Comparison of ENCODE assay signal across 21 mouse cellular contexts in genomic region chr2:91080784-91081513, GRCm38 (mm10). TPM values are rescaled to one million over a fixed set of nuclear protein-coding genes. Genes with fewer than 3 reads are reported as not detected.
A peak's percentile ranks its signal among the peaks of the same experiment; 100 is the strongest.
DNase-seq lines count a peak whose midpoint lies in the region; ATAC-seq lines count a peak whose summit lies in the region.
"Had no signal": no experiment of that assay in that cellular context is flagged by ENCODE, and none has a peak within 500 bp of the region (broad histone marks: within the 10 kb centered on the region; RNA-seq: fewer than 3 reads in every experiment).

No protein-coding gene starts in this region.

- no peak for ATAC-seq in liver, embryonic 15.5 days (ENCODE audit: insufficient read depth)
- no peak for ATAC-seq in liver, embryonic 12.5 days
- peak; percentile 74 for ATAC-seq in activated CD4-positive, CD25-positive, alpha-beta regulatory T cell, adult 4 months
- no peak for ATAC-seq in intestine, embryonic 15.5 days
- ATAC-seq in forebrain, embryonic 15.5 days (replicated peaks) = no peak
- ATAC-seq: forebrain, embryonic 13.5 days; midbrain, embryonic 15.5 days; Patski had no signal

- H3K27ac ChIP-seq in liver, embryonic 15.5 days (replicated peaks) = peak overlapping the region; percentile 16; the same call in 1 of the 2 replicates
- no peak overlapping the region for H3K27ac ChIP-seq in liver, embryonic 12.5 days
- peak overlapping the region; percentile 100 for H3K27ac ChIP-seq in macrophage
- H3K27ac ChIP-seq in intestine, embryonic 15.5 days = no peak overlapping the region
- no peak overlapping the region for H3K27ac ChIP-seq in forebrain, embryonic 15.5 days (replicated peaks)
- H3K27ac ChIP-seq: embryonic facial prominence, embryonic 13.5 days; forebrain, embryonic 13.5 days; kidney, postnatal 0 days; lung, embryonic 15.5 days; midbrain, embryonic 15.5 days; neural tube, embryonic 13.5 days had no signal

- DNase-seq in A20 (ENCODE audit: low read depth, low spot score) = peak; percentile 29
- no peak for DNase-seq in yolk sac, embryonic 10.5 days (ENCODE audit: low spot score)
- DNase-seq: adrenal gland, adult 8-10 months; cerebellum, postnatal 36 days; heart, postnatal 36 days had no signal

- peaks cover 13% of the 10 kb centered on the region; the same call in 1 of the 2 replicates for H3K27me3 ChIP-seq in liver, embryonic 15.5 days
- no peaks in the 10 kb centered on the region for H3K27me3 ChIP-seq in liver, embryonic 12.5 days (replicated peaks)
- H3K27me3 ChIP-seq in intestine, embryonic 15.5 days (replicated peaks) = no peaks in the 10 kb centered on the region
- H3K27me3 ChIP-seq in forebrain, embryonic 15.5 days = no peaks in the 10 kb centered on the region
- H3K27me3 ChIP-seq: embryonic facial prominence, embryonic 13.5 days; lung, embryonic 15.5 days; midbrain, embryonic 15.5 days; neural tube, embryonic 13.5 days; Patski had no signal

- H3K36me3 ChIP-seq in liver, embryonic 15.5 days (replicated peaks) = no peaks in the 10 kb centered on the region
- no peaks in the 10 kb centered on the region for H3K36me3 ChIP-seq in liver, embryonic 12.5 days
- H3K36me3 ChIP-seq in macrophage (ENCODE audit: inconsistent target) = 0 out of 2 replicates have a peak, but pooled peaks cover 3% of the 10 kb centered on the region
- no peaks in the 10 kb centered on the region for H3K36me3 ChIP-seq in intestine, embryonic 15.5 days
- no peaks in the 10 kb centered on the region for H3K36me3 ChIP-seq in forebrain, embryonic 15.5 days
- H3K36me3 ChIP-seq: embryonic facial prominence, embryonic 13.5 days; heart, embryonic 10.5 days; limb, embryonic 10.5 days; lung, embryonic 15.5 days; midbrain, embryonic 15.5 days; neural tube, embryonic 13.5 days had no signal

- H3K79me2 ChIP-seq in macrophage (ENCODE audit: inconsistent target) = peaks cover 59% of the 10 kb centered on the region

- 0 out of 2 replicates have a peak overlapping the region, but pooled peaks have one; percentile 21 for H3K4me2 ChIP-seq in liver, embryonic 15.5 days
- H3K4me2 ChIP-seq in liver, embryonic 12.5 days = no peak overlapping the region
- H3K4me2 ChIP-seq in intestine, embryonic 15.5 days (replicated peaks) = no peak overlapping the region
- H3K4me2 ChIP-seq in forebrain, embryonic 15.5 days (replicated peaks) = no peak overlapping the region
- H3K4me2 ChIP-seq: embryonic facial prominence, embryonic 13.5 days; forebrain, embryonic 13.5 days; lung, embryonic 15.5 days; midbrain, embryonic 15.5 days; neural tube, embryonic 13.5 days had no signal

- H3K9me3 ChIP-seq in liver, embryonic 15.5 days (replicated peaks) = no peaks in the 10 kb centered on the region
- no peaks in the 10 kb centered on the region for H3K9me3 ChIP-seq in liver, embryonic 12.5 days (replicated peaks)
- no peaks in the 10 kb centered on the region for H3K9me3 ChIP-seq in intestine, embryonic 15.5 days
- H3K9me3 ChIP-seq in forebrain, embryonic 15.5 days = no peaks in the 10 kb centered on the region
- H3K9me3 ChIP-seq: embryonic facial prominence, embryonic 13.5 days; forebrain, embryonic 13.5 days; heart, embryonic 10.5 days; limb, embryonic 10.5 days; lung, embryonic 15.5 days; midbrain, embryonic 15.5 days; neural tube, embryonic 13.5 days had no signal

- peaks cover 33% of the 10 kb centered on the region for H3K4me1 ChIP-seq in liver, embryonic 15.5 days (replicated peaks)
- peaks cover 44% of the 10 kb centered on the region for H3K4me1 ChIP-seq in liver, embryonic 12.5 days
- peaks cover 2% of the 10 kb centered on the region for H3K4me1 ChIP-seq in intestine, embryonic 15.5 days (replicated peaks)
- peaks cover 9% of the 10 kb centered on the region for H3K4me1 ChIP-seq in forebrain, embryonic 15.5 days

- no peak overlapping the region for H3K4me3 ChIP-seq in liver, embryonic 15.5 days (replicated peaks)
- no peak overlapping the region for H3K4me3 ChIP-seq in liver, embryonic 12.5 days
- no peak overlapping the region for H3K4me3 ChIP-seq in macrophage (ENCODE audit: inconsistent target)
- H3K4me3 ChIP-seq in intestine, embryonic 15.5 days (replicated peaks) = no peak overlapping the region
- H3K4me3 ChIP-seq in forebrain, embryonic 15.5 days = no peak overlapping the region
- H3K4me3 ChIP-seq: embryonic facial prominence, embryonic 13.5 days; forebrain, embryonic 13.5 days; heart, embryonic 10.5 days; limb, embryonic 10.5 days; lung, embryonic 15.5 days; midbrain, embryonic 15.5 days; neural tube, embryonic 13.5 days had no signal

- no peak overlapping the region for H3K9ac ChIP-seq in liver, embryonic 15.5 days
- H3K9ac ChIP-seq in liver, embryonic 12.5 days = no peak overlapping the region
- no peak overlapping the region for H3K9ac ChIP-seq in intestine, embryonic 15.5 days
- no peak overlapping the region for H3K9ac ChIP-seq in forebrain, embryonic 15.5 days (replicated peaks)
- H3K9ac ChIP-seq: embryonic facial prominence, embryonic 13.5 days; forebrain, embryonic 13.5 days; lung, embryonic 15.5 days; midbrain, embryonic 15.5 days; neural tube, embryonic 13.5 days had no signal

- 49% methylated on average over 8 of the region's 8 CpGs for WGBS in liver, embryonic 15.5 days (ENCODE audit: insufficient replicate concordance)
- WGBS in liver, embryonic 12.5 days (ENCODE audit: insufficient replicate concordance) = 56% methylated on average over 8 of the region's 8 CpGs
- 10% methylated on average over 8 of the region's 8 CpGs for WGBS in macrophage (ENCODE audit: missing documents)
- 67% methylated on average over 8 of the region's 8 CpGs for WGBS in intestine, embryonic 15.5 days
- 80% methylated on average over 8 of the region's 8 CpGs for whole genome bisulfite sequencing in forebrain, embryonic 15.5 days

RNA-seq across cellular contexts. Expression of gene Spi1, which starts 1.2 kb away (rescaled TPM):
- polyA plus RNA-seq in liver, embryonic 15.5 days (2015; fragmentation: Nextera tagmentation; extraction: Ambion mirVana) = 25.9 and 26.9 TPM in 2 replicates
- polyA plus RNA-seq in liver, embryonic 12.5 days (2016; fragmentation: Nextera tagmentation; extraction: Ambion mirVana) = 16.8 and 18.5 TPM in 2 replicates
- not detected for polyA plus RNA-seq in activated CD4-positive, CD25-positive, alpha-beta regulatory T cell, adult 4 months (2017; shearing (Covaris generic))
- 100 to 1,000 TPM in 21 of 26 experiments, 10 to 100 TPM in 5; 72.3 to 238 (median 156) TPM for total RNA-seq in macrophage (2018; cell fraction: chromatin; rRNA removed)
- 100 to 1,000 TPM; 241 to 433 (median 325) TPM for total RNA-seq in macrophage (2018; cell fraction: cytosol; rRNA removed)
- 100 to 1,000 TPM; 111 to 275 (median 166) TPM for total RNA-seq in macrophage (2018; cell fraction: nucleus; rRNA removed)
- 298 to 440 TPM (median 373 TPM) in 3 replicates for polyA plus RNA-seq in macrophage (2018)
- polyA plus RNA-seq in intestine, embryonic 15.5 days (2015; fragmentation: Nextera tagmentation; extraction: Ambion mirVana) = 7.9 and 8.9 TPM in 2 replicates
- polyA plus RNA-seq in forebrain, embryonic 15.5 days (2015; fragmentation: Nextera tagmentation; extraction: Ambion mirVana) = 2.4 and 3.0 TPM in 2 replicates

RNA-seq across cellular contexts. Expression of gene Slc39a13, which starts 10.7 kb away (rescaled TPM):
- 10.9 and 13.6 TPM in 2 replicates for polyA plus RNA-seq in liver, embryonic 15.5 days (2015; fragmentation: Nextera tagmentation; extraction: Ambion mirVana)
- 15.1 and 15.3 TPM in 2 replicates for polyA plus RNA-seq in liver, embryonic 12.5 days (2016; fragmentation: Nextera tagmentation; extraction: Ambion mirVana)
- 10 to 100 TPM; 15.6 to 21.8 TPM for polyA plus RNA-seq in activated CD4-positive, CD25-positive, alpha-beta regulatory T cell, adult 4 months (2017; shearing (Covaris generic))
- total RNA-seq in macrophage (2018; cell fraction: chromatin; rRNA removed) = 100 to 1,000 TPM in 15 of 26 experiments, 10 to 100 TPM in 11; 69.4 to 316 (median 143) TPM
- 10 to 100 TPM; 14.7 to 47.5 (median 21.7) TPM for total RNA-seq in macrophage (2018; cell fraction: cytosol; rRNA removed)
- 100 to 1,000 TPM in 11 of 26 experiments, 10 to 100 TPM in 15; 53.4 to 149 (median 91.2) TPM for total RNA-seq in macrophage (2018; cell fraction: nucleus; rRNA removed)
- polyA plus RNA-seq in macrophage (2018) = 19.8 to 23.0 TPM (median 21.8 TPM) in 3 replicates
- 26.5 and 32.4 TPM in 2 replicates for polyA plus RNA-seq in intestine, embryonic 15.5 days (2015; fragmentation: Nextera tagmentation; extraction: Ambion mirVana)
- polyA plus RNA-seq in forebrain, embryonic 15.5 days (2015; fragmentation: Nextera tagmentation; extraction: Ambion mirVana) = 23.7 and 27.8 TPM in 2 replicates

RNA-seq across cellular contexts. Expression of gene Psmc3, which starts 27.1 kb away (rescaled TPM):
- polyA plus RNA-seq in liver, embryonic 15.5 days (2015; fragmentation: Nextera tagmentation; extraction: Ambion mirVana) = 138 and 146 TPM in 2 replicates
- polyA plus RNA-seq in liver, embryonic 12.5 days (2016; fragmentation: Nextera tagmentation; extraction: Ambion mirVana) = 220 and 223 TPM in 2 replicates
- 100 to 1,000 TPM; 196 to 209 TPM for polyA plus RNA-seq in activated CD4-positive, CD25-positive, alpha-beta regulatory T cell, adult 4 months (2017; shearing (Covaris generic))
- total RNA-seq in macrophage (2018; cell fraction: chromatin; rRNA removed) = 100 to 1,000 TPM in 7 of 26 experiments, 10 to 100 TPM in 19; 25.0 to 117 (median 78.2) TPM
- total RNA-seq in macrophage (2018; cell fraction: cytosol; rRNA removed) = 100 to 1,000 TPM; 117 to 186 (median 143) TPM
- 100 to 1,000 TPM in 6 of 26 experiments, 10 to 100 TPM in 20; 39.9 to 113 (median 78.9) TPM for total RNA-seq in macrophage (2018; cell fraction: nucleus; rRNA removed)
- polyA plus RNA-seq in macrophage (2018) = 149 to 321 TPM (median 192 TPM) in 3 replicates
- polyA plus RNA-seq in intestine, embryonic 15.5 days (2015; fragmentation: Nextera tagmentation; extraction: Ambion mirVana) = 232 and 236 TPM in 2 replicates
- polyA plus RNA-seq in forebrain, embryonic 15.5 days (2015; fragmentation: Nextera tagmentation; extraction: Ambion mirVana) = 230 and 231 TPM in 2 replicates

RNA-seq across cellular contexts. Expression of gene Mybpc3, which starts 37.0 kb away (rescaled TPM):
- 0.15 and 0.17 TPM in 2 replicates for polyA plus RNA-seq in liver, embryonic 15.5 days (2015; fragmentation: Nextera tagmentation; extraction: Ambion mirVana)
- polyA plus RNA-seq in liver, embryonic 12.5 days (2016; fragmentation: Nextera tagmentation; extraction: Ambion mirVana) = 0.23 and 0.39 TPM in 2 replicates
- polyA plus RNA-seq in activated CD4-positive, CD25-positive, alpha-beta regulatory T cell, adult 4 months (2017; shearing (Covaris generic)) = not detected
- 10 to 100 TPM in 7 of 26 experiments, 1 to 10 TPM in 19; 1.3 to 19.5 (median 6.7) TPM for total RNA-seq in macrophage (2018; cell fraction: chromatin; rRNA removed)
- under 1 TPM; 0.04 to 0.37 (median 0.15) TPM for total RNA-seq in macrophage (2018; cell fraction: cytosol; rRNA removed)
- 10 to 100 TPM in 1 of 26 experiments, 1 to 10 TPM in 23, under 1 TPM in 2; 0.69 to 13.1 (median 3.3) TPM for total RNA-seq in macrophage (2018; cell fraction: nucleus; rRNA removed)
- polyA plus RNA-seq in macrophage (2018) = 0.09 to 0.11 TPM in 2 of 3 replicates, not detected in the other
- polyA plus RNA-seq in intestine, embryonic 15.5 days (2015; fragmentation: Nextera tagmentation; extraction: Ambion mirVana) = 0.05 and 0.06 TPM in 2 replicates
- polyA plus RNA-seq in forebrain, embryonic 15.5 days (2015; fragmentation: Nextera tagmentation; extraction: Ambion mirVana) = 0.14 TPM in 1 of 2 replicates, not detected in the other
- polyA plus RNA-seq: forebrain, embryonic 13.5 days; intestine, embryonic 14.5 days; Patski had no signal

RNA-seq across cellular contexts. Expression of gene Rapsn, which starts 45.5 kb away (rescaled TPM):
- polyA plus RNA-seq in liver, embryonic 15.5 days (2015; fragmentation: Nextera tagmentation; extraction: Ambion mirVana) = 1.1 TPM in 2 replicates
- 0.57 and 0.94 TPM in 2 replicates for polyA plus RNA-seq in liver, embryonic 12.5 days (2016; fragmentation: Nextera tagmentation; extraction: Ambion mirVana)
- 1 to 10 TPM; 5.3 to 5.6 TPM for polyA plus RNA-seq in activated CD4-positive, CD25-positive, alpha-beta regulatory T cell, adult 4 months (2017; shearing (Covaris generic))
- 1 to 10 TPM in 10 of 26 experiments, under 1 TPM in 1, not detected in 15; 0.55 to 5.4 (median 2.3) TPM for total RNA-seq in macrophage (2018; cell fraction: chromatin; rRNA removed)
- 10 to 100 TPM; 11.2 to 39.7 (median 20.6) TPM for total RNA-seq in macrophage (2018; cell fraction: cytosol; rRNA removed)
- 10 to 100 TPM in 2 of 26 experiments, 1 to 10 TPM in 24; 1.0 to 11.2 (median 4.9) TPM for total RNA-seq in macrophage (2018; cell fraction: nucleus; rRNA removed)
- 6.3 to 39.6 TPM (median 12.2 TPM) in 3 replicates for polyA plus RNA-seq in macrophage (2018)
- polyA plus RNA-seq in intestine, embryonic 15.5 days (2015; fragmentation: Nextera tagmentation; extraction: Ambion mirVana) = 1.2 and 1.5 TPM in 2 replicates
- 0.63 and 0.74 TPM in 2 replicates for polyA plus RNA-seq in forebrain, embryonic 15.5 days (2015; fragmentation: Nextera tagmentation; extraction: Ambion mirVana)

Comparison
In these comparisons a context has a peak if more than half of its experiments do, and no peak if none do; other contexts are left out.
1. H3K27ac ChIP-seq: peak in liver, embryonic 15.5 days (single experiment) and macrophage (single experiment); none in liver, embryonic 12.5 days (single experiment), intestine, embryonic 15.5 days (single experiment) and forebrain, embryonic 15.5 days (single experiment).
2. RNA of gene Spi1, which starts 1.2 kb away (polyA plus RNA-seq): 298 to 440 TPM in macrophage; 25.9 to 26.9 TPM in liver, embryonic 15.5 days, 16.8 to 18.5 TPM in liver, embryonic 12.5 days, 7.9 to 8.9 TPM in intestine, embryonic 15.5 days, 2.4 to 3.0 TPM in forebrain, embryonic 15.5 days and not detected in activated CD4-positive, CD25-positive, alpha-beta regulatory T cell, adult 4 months; every median in the first group is over 10 times any median in the second.